In the genomic region with DNA sequence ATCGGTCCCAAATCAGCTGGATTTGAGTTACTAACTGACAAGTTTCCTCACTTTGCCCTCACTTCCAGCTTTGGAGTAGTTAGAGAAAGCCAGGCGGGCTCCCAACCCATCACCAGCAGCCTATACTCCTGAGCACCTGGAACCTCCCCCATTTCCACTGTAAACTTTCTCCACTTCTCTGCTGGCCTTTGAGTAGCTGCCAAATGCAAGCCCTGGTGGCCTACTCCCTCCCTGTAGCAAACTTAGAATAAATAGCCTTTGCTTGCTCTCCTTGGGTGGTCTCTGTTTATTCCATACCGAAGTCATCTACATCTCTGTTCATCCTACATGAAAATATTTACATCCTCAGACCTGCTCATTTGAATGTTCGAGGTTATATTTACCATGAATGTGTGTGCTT, we compare ENCODE assay signal across 26 mouse cellular contexts.
DNase-seq lines count a peak whose midpoint lies in the region; ATAC-seq and TF ChIP-seq lines count a peak whose summit lies in the region.
"Had no signal": no experiment of that assay in that cellular context is flagged by ENCODE, and none has a peak within 500 bp of the region (broad histone marks: within the 10 kb centered on the region; RNA-seq: fewer than 3 reads in every experiment).

No protein-coding gene starts in this region.

- H3K4me1 ChIP-seq in lung, embryonic 14.5 days (ENCODE audit: insufficient read depth), result peaks cover 50% of the 10 kb centered on the region
- H3K4me1 ChIP-seq in embryonic facial prominence, embryonic 12.5 days, result peaks cover 10% of the 10 kb centered on the region; the same call in 1 of the 2 replicates
- peaks cover 43% of the 10 kb centered on the region for H3K4me1 ChIP-seq in limb, embryonic 10.5 days
- peaks cover 29% of the 10 kb centered on the region for H3K4me1 ChIP-seq in stomach, embryonic 16.5 days (ENCODE audit: control insufficient read depth, insufficient read depth, low read length)

- H3K27ac ChIP-seq in lung, embryonic 14.5 days (ENCODE audit: low read depth), result peak overlapping the region; percentile 78
- H3K27ac ChIP-seq in embryonic facial prominence, embryonic 12.5 days, result peak overlapping the region; percentile 36; the same call in 1 of the 2 replicates
- peak overlapping the region; percentile 57; the same call in 1 of the 2 replicates for H3K27ac ChIP-seq in limb, embryonic 10.5 days
- peak overlapping the region; percentile 79 for H3K27ac ChIP-seq in stomach, embryonic 16.5 days (ENCODE audit: low read length)
- H3K27ac ChIP-seq: embryonic facial prominence, embryonic 15.5 days; hindbrain, embryonic 13.5 days; left cerebral cortex, adult 2 months; macrophage; midbrain, embryonic 10.5 days had no signal

- TF ChIP-seq CTCF in lung, embryonic 14.5 days (IDR thresholded peaks at IDR 0.05; ENCODE audit: low read depth), result no peak

- peak; percentile 39 for ATAC-seq in lung, embryonic 14.5 days (ENCODE audit: insufficient read depth)
- ATAC-seq in embryonic facial prominence, embryonic 12.5 days (ENCODE audit: insufficient number of reproducible peaks, insufficient read depth, low FRiP score, low TSS enrichment), result no peak
- peak; percentile 45; the same call in 1 of the 2 replicates for ATAC-seq in stomach, embryonic 16.5 days (ENCODE audit: insufficient read depth, low FRiP score)
- ATAC-seq: forebrain, embryonic 16.5 days; liver, postnatal 0 days had no signal

- H3K27me3 ChIP-seq in lung, embryonic 14.5 days (ENCODE audit: insufficient read depth, low read length), result no peaks in the 10 kb centered on the region
- no peaks in the 10 kb centered on the region for H3K27me3 ChIP-seq in embryonic facial prominence, embryonic 12.5 days
- H3K27me3 ChIP-seq in limb, embryonic 10.5 days (ENCODE audit: low read depth, poor library complexity, severe bottlenecking), result peaks cover 11% of the 10 kb centered on the region
- no peaks in the 10 kb centered on the region for H3K27me3 ChIP-seq in stomach, embryonic 16.5 days (ENCODE audit: control insufficient read depth, insufficient read depth, low read length)
- H3K27me3 ChIP-seq: CH12.LX; embryonic facial prominence, embryonic 15.5 days had no signal

- peak; percentile 78 for DNase-seq in lung, embryonic 14.5 days
- DNase-seq in lung, postnatal 4 days, result no peak
- DNase-seq in limb, embryonic 10.5 days (ENCODE audit: low spot score), result no peak
- DNase-seq in cerebellum, postnatal 36 days, result no peak
- no peak for DNase-seq in urinary bladder, postnatal 36 days (ENCODE audit: low spot score in 2 of 2)
- DNase-seq: adrenal gland, adult 2 months; B cell, adult 2 months; cerebellum, adult 18-20 months; cerebellum, postnatal 14 days; gastrocnemius, postnatal 14 days; heart, adult 11 months; heart, postnatal 36 days; kidney, postnatal 36 days; liver, postnatal 0 days; thymus, postnatal 25 days had no signal

- H3K36me3 ChIP-seq in lung, embryonic 14.5 days (ENCODE audit: insufficient read depth), result no peaks in the 10 kb centered on the region
- H3K36me3 ChIP-seq in embryonic facial prominence, embryonic 12.5 days, result no peaks in the 10 kb centered on the region
- H3K36me3 ChIP-seq in limb, embryonic 10.5 days, result no peaks in the 10 kb centered on the region
- no peaks in the 10 kb centered on the region for H3K36me3 ChIP-seq in stomach, embryonic 16.5 days (ENCODE audit: control insufficient read depth, insufficient read depth, low read length)
- H3K36me3 ChIP-seq: embryonic facial prominence, embryonic 15.5 days; G1E; hindbrain, embryonic 13.5 days; midbrain, embryonic 10.5 days had no signal

- H3K9ac ChIP-seq in lung, embryonic 14.5 days, result no peak overlapping the region
- H3K9ac ChIP-seq in embryonic facial prominence, embryonic 12.5 days, result no peak overlapping the region
- H3K9ac ChIP-seq in stomach, embryonic 16.5 days (ENCODE audit: low read length), result no peak overlapping the region; the same call in 1 of the 2 replicates
- H3K9ac ChIP-seq: embryonic facial prominence, embryonic 15.5 days; hindbrain, embryonic 13.5 days; liver, postnatal 0 days had no signal

- no peaks in the 10 kb centered on the region for H3K9me3 ChIP-seq in lung, embryonic 14.5 days (ENCODE audit: low read depth, low read length)
- no peaks in the 10 kb centered on the region for H3K9me3 ChIP-seq in embryonic facial prominence, embryonic 12.5 days
- no peaks in the 10 kb centered on the region for H3K9me3 ChIP-seq in limb, embryonic 10.5 days (replicated peaks)
- no peaks in the 10 kb centered on the region for H3K9me3 ChIP-seq in stomach, embryonic 16.5 days (replicated peaks; ENCODE audit: control insufficient read depth, low read length)
- H3K9me3 ChIP-seq: embryonic facial prominence, embryonic 15.5 days; G1E; hindbrain, embryonic 13.5 days; midbrain, embryonic 10.5 days had no signal

- no peak overlapping the region for H3K4me3 ChIP-seq in lung, embryonic 14.5 days (ENCODE audit: low read depth, low read length)
- no peak overlapping the region for H3K4me3 ChIP-seq in embryonic facial prominence, embryonic 12.5 days
- H3K4me3 ChIP-seq in limb, embryonic 10.5 days, result no peak overlapping the region
- H3K4me3 ChIP-seq in stomach, embryonic 16.5 days (replicated peaks; ENCODE audit: low read length), result no peak overlapping the region
- H3K4me3 ChIP-seq: embryonic facial prominence, embryonic 15.5 days; hindbrain, embryonic 13.5 days; left cerebral cortex, adult 2 months; midbrain, embryonic 10.5 days had no signal

- H3K4me2 ChIP-seq in lung, embryonic 14.5 days, result no peak overlapping the region
- H3K4me2 ChIP-seq in embryonic facial prominence, embryonic 12.5 days (replicated peaks), result no peak overlapping the region
- H3K4me2 ChIP-seq in stomach, embryonic 16.5 days (ENCODE audit: low read depth, low read length), result no peak overlapping the region
- H3K4me2 ChIP-seq: embryonic facial prominence, embryonic 15.5 days; hindbrain, embryonic 13.5 days; liver, embryonic 11.5 days had no signal

- 39% methylated on average over 4 of the region's 4 CpGs for WGBS in lung, embryonic 14.5 days
- WGBS in embryonic facial prominence, embryonic 12.5 days, result 70% methylated on average over 4 of the region's 4 CpGs
- 83% methylated on average over 4 of the region's 4 CpGs for WGBS in limb, embryonic 10.5 days
- 44% methylated on average over 4 of the region's 4 CpGs for WGBS in stomach, embryonic 16.5 days
